Mouse (Mus musculus) right cerebral cortex, postnatal 14 days (tissue): Measurements from ENCODE around the gene Itpr1.

Experiments
- DNase-seq: peaks from one replicate; pipeline ENCODE4 v3.0.0; 2022

The Itpr1 gene

DNA sequence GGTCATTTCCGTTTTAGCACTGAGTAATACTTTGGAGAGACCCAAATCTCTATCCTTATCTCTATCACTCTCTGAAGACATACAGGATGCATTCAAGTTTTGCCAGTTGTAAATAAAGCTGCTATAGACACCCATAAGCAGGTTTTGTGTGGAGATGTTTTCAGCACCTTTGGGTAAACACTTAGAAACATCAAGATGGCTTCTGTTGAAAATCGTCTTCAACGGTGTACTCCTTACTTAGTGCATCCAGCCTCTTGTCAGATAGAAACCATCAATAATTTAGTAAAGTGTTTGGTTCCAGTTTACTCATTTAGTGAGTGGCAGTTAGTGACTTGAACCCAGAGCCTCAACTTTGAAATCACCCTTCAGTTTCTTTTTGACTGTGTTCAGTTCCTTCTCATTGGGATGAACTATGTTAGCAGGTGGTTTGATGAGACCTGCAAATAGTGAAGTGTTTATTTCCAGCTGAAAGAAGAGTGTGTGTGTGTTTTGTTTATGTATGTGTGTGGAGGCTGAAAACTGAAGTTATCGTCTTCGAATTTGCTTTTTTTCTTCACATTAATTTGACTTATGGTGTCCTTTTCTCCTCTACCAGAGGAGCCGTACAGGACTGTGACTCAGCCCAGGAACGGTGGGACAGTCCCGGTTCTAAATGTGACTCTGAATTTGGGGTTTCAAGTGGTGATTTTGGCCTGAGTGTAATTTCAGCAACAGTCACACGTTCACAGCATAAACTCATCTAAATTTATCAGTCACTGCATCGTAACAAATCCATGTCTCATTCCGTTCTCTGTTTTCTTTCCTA is 66.1 kb downstream of the Itpr1 start:
- no peak for DNase-seq

- no peak for DNase-seq
Observed at GRCm38 (mm10) chr6:108282131-108282530, 69.2 kb downstream of the Itpr1 start.

GRCm38 (mm10) chr6:108282621-108283020 is 69.7 kb downstream of the Itpr1 start:
- DNase-seq, result no peak

DNA sequence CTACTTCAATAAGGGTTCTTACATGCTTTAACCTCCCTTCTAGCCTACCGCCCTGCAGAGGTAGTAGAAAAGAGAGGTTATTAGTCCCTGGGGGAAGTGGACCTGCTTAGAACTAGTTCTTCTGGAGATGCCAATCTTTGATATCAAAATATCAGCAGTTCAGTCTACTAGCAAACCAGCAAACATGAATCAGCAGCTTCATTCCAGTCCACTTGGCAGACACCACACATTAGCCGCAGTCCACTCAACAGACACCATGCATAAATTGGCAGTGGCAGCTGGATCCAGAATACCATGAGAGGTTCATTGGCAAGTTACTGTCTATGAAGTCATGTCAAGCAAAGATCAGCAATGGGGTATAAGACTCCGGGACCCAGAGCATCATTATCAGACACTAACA is 71.8 kb downstream of the Itpr1 start:
- DNase-seq, result no peak

GRCm38 (mm10) chr6:108288979-108289378 is 76.1 kb downstream of the Itpr1 start:
- no peak for DNase-seq

GRCm38 (mm10) chr6:108290978-108291377 is 78.1 kb downstream of the Itpr1 start:
- DNase-seq, result no peak

DNA sequence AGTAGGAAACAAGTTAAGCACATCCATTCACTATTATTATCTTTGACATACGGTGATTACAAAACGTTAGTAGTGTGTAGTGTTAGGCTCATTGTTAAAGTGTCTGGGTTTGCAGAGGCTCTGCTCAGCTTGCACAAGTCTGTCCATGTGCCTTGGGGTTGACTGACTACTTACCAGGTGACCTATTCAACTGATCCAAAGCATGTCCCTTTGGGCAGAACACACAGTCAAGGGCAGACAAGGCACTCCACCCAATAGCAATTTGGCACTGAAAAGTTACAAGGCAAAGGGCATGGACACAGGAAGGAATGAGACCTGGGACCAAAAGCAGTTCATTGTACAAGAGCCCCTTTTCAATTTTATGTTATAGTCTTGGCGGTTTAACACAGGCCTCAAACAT is 78.7 kb downstream of the Itpr1 start:
- DNase-seq, result no peak

DNA sequence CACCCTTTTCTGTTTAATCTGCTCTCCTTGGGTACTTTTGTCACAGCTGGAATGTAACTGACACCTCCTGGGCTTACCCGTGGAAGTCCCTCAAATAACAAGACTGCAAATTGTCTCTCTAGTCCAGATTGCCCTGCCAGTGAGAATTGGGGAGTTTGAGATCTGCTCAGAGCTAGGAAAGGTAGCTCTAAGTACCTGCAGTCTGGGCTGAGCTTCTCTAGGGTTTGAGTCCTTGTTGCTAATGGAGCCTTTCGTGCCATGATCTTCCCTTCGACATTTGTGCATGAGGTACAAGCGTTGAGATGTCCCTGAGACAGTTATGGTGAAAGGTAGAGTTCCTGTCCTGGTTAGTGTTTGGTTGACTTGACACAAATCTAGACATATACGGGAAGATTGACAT is 89.0 kb downstream of the Itpr1 start:
- no peak for DNase-seq

DNA sequence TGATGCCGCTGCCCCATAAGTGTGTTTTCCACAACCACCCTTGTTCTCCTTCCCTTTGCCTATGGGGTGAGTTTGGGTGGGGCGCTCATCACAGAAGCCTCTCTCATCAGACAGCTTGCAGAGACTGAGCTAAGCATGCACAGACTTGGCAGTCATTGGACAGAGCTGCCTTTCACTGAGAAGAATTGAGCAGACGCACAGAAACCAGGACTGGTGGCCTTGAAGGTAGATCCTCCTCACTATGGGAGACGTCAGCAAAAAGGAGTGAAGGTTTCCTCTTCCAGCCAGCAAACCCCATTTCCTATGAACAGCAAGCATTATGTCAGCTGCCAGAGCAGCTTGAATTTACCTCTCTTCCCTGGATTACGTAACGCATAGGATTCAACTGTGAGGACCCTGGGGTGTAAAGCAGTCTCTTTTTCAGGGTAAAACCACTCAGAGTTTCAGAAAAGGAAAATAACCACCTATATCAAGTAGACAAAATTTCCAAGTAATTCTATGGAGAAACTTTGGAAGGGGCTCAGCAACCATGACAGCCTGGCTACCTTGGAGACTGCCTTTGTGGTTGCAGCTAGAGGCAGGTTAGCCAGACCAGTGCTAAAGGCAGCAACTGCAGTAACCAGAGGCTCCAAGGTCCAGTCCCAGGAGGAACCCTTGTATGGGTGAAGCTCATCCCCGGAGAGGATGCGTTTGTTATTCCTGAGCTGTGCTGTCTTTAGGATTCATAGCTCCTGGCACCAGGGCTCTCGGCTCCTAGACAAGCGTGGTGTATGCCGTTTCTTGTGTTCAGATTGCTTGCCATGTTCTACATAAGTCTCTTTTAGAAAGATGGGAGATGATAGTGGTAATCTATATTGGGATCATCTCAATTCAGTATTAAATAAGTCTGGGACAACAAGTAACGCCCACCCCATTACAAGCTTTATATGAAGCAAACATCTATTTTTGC is 91.0 kb downstream of the Itpr1 start:
- DNase-seq, result no peak

DNA sequence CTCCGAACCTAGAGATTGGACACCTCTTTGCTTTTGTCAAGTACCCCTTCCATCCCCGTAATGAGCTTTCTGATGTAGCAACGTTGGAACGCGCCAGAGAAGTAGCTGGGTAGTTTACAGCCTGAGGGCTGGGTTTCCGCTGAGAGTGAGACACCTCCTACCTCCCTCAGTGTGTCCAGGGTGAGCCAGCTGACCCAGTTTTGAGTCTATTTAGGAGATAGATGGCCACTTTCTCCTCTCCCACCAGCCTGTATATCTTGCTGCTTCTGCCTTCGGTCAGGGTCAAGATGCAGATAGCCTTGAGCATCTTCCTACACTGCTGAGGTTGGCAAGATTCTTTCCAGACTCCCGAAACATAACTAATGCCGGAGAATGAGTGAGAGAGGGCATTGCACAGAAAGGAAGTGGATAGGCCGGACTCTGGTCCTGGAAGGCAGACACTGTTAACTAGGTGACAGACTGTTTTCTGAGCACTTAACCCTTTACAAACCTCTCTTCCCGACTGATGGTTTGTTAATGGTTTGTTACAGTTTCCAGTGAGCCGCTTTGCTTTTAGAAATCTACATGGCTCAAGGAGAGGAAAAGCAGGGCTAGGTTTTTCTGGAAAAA is 92.4 kb downstream of the Itpr1 start:
- DNase-seq, result no peak

DNA sequence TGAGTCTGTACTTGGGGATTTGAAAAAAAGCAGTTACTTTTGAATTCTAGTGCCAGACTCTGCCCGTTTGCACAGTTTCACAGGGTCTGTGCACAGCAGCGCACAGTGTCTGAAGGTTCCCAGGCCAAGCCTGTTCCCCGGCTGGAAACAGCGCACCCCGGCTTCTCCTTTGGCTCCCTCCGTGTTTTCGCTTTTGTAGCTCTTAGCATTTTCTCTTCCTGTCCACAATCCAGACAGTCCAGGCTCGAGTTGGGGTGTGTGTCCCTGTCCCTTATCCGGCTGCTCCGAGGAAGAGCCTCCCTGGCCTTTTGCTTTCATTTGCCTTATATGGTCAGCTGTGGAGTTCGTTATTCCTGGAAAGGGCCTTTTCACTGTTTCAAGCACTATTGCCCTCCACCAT is 93.3 kb downstream of the Itpr1 start:
- no peak for DNase-seq

- no peak for DNase-seq
Observed at GRCm38 (mm10) chr6:108306910-108307584, 94.2 kb downstream of the Itpr1 start.

DNA sequence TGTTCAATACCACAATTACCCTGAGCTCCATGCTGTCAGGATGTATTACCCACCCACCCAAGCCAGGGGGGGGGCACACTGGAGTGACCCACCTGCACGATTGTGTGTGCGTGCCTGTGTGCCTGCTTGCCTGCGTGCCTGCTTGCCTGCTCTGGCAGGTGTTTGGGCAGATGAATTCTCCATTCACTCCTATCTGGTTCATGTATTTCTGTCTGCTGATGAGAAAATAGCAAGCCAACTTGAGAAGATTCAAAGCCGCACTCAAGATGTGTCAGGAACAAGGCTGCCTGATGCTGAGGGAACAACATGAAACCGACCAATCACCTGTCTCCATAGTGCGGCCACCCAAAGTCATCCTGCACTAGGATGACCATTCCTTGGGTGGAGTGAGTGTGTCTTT is 94.9 kb downstream of the Itpr1 start:
- DNase-seq, result no peak

GRCm38 (mm10) chr6:108309391-108310182 is 96.7 kb downstream of the Itpr1 start:
- no peak for DNase-seq

DNA sequence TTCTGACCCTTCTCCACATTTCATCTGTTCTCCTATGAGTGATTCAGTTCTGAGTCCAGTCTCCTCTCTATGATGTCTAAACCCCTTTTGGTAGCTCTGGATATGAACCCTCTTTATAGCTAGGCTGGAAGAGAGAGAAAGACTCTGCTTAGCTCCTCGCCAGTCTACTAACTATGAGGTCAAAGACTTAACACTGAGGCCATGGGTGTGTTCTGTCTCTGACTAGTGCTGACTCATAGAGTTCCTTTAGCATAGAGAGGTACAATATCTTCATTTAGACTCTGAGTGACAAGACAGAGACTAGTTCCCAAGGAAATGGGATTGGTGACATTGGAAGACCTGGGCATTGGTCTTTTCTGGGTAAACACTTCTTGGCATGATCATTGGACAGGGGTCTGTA is 100.2 kb downstream of the Itpr1 start:
- DNase-seq, result no peak

DNA sequence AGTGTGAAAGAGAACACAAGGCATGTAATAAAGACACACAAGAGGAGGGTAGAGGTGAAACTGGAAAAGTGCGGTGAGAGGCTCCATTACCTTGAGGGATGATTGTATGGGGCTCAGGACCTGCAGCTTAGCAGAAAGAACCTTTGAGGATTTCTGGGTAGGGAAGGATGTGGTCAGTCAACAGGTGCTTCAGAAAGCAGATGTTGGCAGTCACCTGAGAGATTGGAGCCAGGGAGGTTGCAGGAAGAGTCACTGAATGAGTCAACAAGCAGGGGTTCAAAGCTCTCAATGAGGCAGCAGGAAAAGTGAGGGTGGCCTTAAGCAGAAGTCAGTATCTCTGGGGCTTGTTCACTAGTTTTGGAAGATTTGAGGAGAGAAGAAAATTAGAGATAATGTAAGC is 101.1 kb downstream of the Itpr1 start:
- DNase-seq, result no peak

GRCm38 (mm10) chr6:108316268-108316824 is 103.5 kb downstream of the Itpr1 start:
- DNase-seq, result no peak

- DNase-seq, result no peak
Observed at GRCm38 (mm10) chr6:108316951-108317350, 104.1 kb downstream of the Itpr1 start.

DNA sequence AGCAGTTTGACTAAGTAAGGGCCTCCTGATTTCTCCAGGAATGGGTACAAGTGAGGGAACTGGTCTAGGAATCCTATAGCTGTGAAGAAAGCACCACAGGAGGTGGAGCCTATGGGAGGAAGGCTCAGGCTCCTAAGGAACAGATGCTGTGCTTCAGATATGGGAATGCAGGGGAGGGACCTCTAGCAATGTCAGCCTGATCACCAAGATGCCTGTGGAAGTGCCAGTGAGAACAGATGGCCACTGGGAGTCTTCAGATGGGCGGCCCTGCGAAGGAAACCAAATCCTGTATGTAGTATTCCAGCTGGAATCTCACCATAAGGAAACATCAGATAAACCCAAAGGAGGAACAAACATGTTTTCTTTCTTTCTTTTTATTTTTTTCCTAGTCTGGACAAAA is 108.8 kb downstream of the Itpr1 start:
- peak; percentile 17 for DNase-seq

DNA sequence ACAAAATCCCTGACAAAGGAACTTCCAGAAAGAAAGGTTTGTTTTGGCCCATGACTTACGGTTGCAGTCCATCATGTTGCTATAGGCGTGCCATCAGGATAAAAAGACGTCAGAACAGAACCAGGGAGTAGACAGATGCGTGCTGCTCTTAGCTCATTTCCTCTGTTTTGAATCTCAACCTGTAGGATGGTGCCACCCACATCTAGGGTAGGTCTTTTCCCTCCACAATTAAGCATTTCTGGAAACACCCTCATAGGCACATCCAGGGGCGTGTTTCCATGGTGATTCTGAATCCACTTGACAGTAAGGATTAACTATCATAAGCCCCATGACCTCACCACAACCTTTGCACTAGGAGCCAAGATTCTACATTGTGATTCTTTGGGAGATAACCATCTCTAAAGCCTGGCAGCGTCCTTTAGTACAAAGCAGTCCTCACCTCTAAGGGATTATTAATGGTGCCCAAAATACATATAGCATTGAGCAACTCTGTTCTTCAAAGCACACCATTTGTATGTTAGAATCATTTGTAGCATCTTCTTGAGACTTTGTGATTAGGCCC is 111.6 kb downstream of the Itpr1 start:
- DNase-seq, result no peak

- no peak for DNase-seq
Observed at GRCm38 (mm10) chr6:108325400-108325799, 112.5 kb downstream of the Itpr1 start.
